Mouse (Mus musculus) lung, postnatal 0 days (tissue): ENCODE results near the gene Vwce. TPM values are rescaled to one million over a fixed set of nuclear protein-coding genes. Genes with fewer than 3 reads are reported as not detected.
A peak's percentile ranks its signal among the peaks of the same experiment; 100 is the strongest.

Source experiments
- ATAC-seq: fragments of 200-750 bp; cut with Nextera tagmentation; 2 replicates; pipeline ENCODE4 v1.8.0; 2017; ENCODE audit warnings: moderate library complexity
- DNase-seq: peaks from one replicate; pipeline ENCODE4 v3.0.0-alpha.2; 2016; ENCODE audit warnings: low spot score
- H3K27ac ChIP-seq: fragments of 300-500 bp; sonication (generic); 2 replicates; pipeline ENCODE4 v1.5.1; 2014; ENCODE audit warnings: antibody characterized with exemption, mild to moderate bottlenecking, low read length, mixed read lengths
- H3K27me3 ChIP-seq: fragments of 300-500 bp; sonication (generic); replicated peaks from 2 replicates; pipeline ENCODE4 v1.6.1; 2014; ENCODE audit warnings: low read length, mixed read lengths; ENCODE audit not compliant: insufficient read depth
- H3K36me3 ChIP-seq: fragments of 300-500 bp; sonication (generic); 2 replicates; pipeline ENCODE4 v1.6.1; 2014; ENCODE audit warnings: low read length, mixed read lengths; ENCODE audit not compliant: insufficient read depth
- H3K4me1 ChIP-seq: fragments of 300-500 bp; sonication (generic); 2 replicates; pipeline ENCODE4 v1.6.1; 2014; ENCODE audit warnings: antibody characterized with exemption, low read depth, low read length, mixed read lengths; ENCODE audit not compliant: insufficient read depth
- H3K4me2 ChIP-seq: fragments of 300-500 bp; sonication (generic); replicated peaks from 2 replicates; pipeline ENCODE4 v1.6.1; 2014; ENCODE audit warnings: low read depth, mild to moderate bottlenecking, low read length, moderate library complexity, mixed read lengths
- H3K4me3 ChIP-seq: fragments of 300-500 bp; sonication (generic); 2 replicates; pipeline ENCODE4 v1.5.1; 2014; ENCODE audit warnings: low read depth, low read length
- H3K9ac ChIP-seq: fragments of 300-500 bp; sonication (generic); replicated peaks from 2 replicates; pipeline ENCODE4 v1.6.1; 2014; ENCODE audit warnings: low read depth, mild to moderate bottlenecking
- H3K9me3 ChIP-seq: fragments of 300-500 bp; sonication (generic); 2 replicates; pipeline ENCODE4 v1.6.1; 2016; ENCODE audit warnings: low read length, mixed read lengths
- CTCF ChIP-seq: IDR thresholded peaks from 2 replicates; pipeline ENCODE4 v1.5.1; 2016; ENCODE audit warnings: antibody characterized with exemption, mild to moderate bottlenecking
- EP300 ChIP-seq: IDR thresholded peaks from 2 replicates; pipeline ENCODE4 v1.6.1; 2016; ENCODE audit warnings: antibody characterized with exemption, mild to moderate bottlenecking, control low read depth
- WGBS: fragments of 180-500 bp; shearing (Covaris S2); extraction: QIAGEN DNeasy Blood & Tissue Kit; methylation state at CpG from one replicate; pipeline ENCODE4 v1.1.7; 2014; 5-methylcytosine and 5-hydroxymethylcytosine counted together
- polyA plus RNA-seq: library from polyadenylated mRNA; unstranded; fragments of >200 nt; fragmentation: Nextera tagmentation; extraction: Ambion mirVana; gene quantifications from 2 replicates; pipeline ENCODE4 v1.2.1, GENCODE M21; 2015

Vwce gene
- polyA plus RNA-seq, 1 experiment from 2014 or later: not detected

DNA sequence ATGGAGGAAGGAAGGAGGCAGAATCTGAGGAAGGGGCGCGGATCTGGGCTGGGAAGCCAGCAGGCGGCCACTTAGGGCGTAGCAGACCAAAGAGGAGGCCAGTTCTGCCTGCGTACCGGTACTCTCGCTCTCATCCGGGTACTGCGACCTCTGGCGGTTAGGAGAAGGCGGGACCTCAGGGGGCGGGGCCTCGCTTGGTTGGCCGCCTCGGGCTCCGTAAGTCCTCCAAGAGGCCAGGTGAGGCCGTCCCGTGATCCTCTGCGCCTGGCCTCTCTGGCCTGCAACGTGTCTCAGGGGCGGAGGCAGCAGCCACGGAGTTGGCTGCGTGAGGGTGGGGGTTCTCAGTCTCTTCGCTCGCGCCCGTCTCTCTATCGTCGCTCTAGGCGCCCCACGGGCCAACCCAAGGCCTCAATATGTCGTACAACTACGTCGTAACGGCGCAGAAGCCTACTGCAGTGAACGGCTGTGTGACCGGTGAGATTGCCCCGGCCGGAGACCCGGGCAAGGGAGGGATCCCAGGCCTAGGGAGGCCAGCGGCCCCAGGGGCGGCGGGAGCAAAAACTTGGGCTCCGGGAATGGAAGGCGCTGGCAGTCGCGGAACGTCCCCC is 28.6 kb upstream of the Vwce start, which contains the start of the genes Ddb1 and Tkfc:
Gene Ddb1 (plus strand): TSS at position 35 of the 608 bp plus-strand sequence.
Gene Tkfc (minus strand): TSS at position 362 of the 608 bp plus-strand sequence.
- WGBS: under 1% methylated on average over 46 of the region's 49 CpGs
- Histone ChIP-seq H3K4me3 (peak within 1 kb of the TSS; percentile 93), H3K36me3 (peaks cover 16% of the 10 kb centered on the region; the same call in 1 of the 2 replicates), H3K27ac (peak within 1 kb of the TSS; percentile 98), H3K4me2 (peak within 1 kb of the TSS; percentile 68), H3K27me3 (no peaks in the 10 kb centered on the region), H3K9ac (peak within 1 kb of the TSS; percentile 90), H3K4me1 (peaks cover 9% of the 10 kb centered on the region; the same call in 1 of the 2 replicates), H3K9me3 (no peaks in the 10 kb centered on the region)
- TF ChIP-seq CTCF (peak; percentile 76), EP300 (no peak)
- DNase-seq: peak; percentile 99
- peak; percentile 97 for ATAC-seq

DNA sequence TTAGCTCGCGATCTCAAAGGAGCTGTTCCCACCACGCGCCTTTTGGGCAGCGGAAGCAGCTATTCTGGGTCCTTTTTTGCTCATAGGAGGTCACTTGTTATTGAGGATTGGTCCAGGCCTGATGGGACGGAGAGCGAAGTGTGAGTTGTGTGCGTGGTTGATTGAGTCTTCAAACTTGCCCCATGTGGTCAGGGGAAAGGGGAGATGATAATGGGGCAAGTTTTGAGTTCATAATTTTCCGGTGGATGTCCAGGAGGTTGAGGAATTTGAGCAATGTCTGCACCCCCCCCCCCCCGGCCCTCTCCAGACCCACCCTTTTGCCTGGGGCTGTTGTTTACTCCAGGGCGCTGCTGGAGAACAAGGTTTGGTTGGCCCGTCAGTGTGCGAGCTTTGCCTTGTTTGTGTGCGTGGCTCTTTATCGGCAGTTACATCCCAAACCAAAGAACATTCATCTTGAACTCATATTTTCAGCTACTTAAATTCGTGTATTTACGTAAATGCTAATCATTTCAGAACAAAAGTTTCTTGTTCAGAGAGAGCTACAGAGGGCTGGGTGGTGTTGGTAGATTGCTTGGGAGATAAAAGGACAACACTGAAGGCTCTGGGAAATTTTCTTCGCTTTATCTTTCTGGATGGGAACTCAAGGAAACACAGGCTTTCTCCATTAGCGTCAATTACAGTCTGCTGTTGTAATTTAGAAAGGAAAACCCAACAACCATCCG is 28.0 kb upstream of the Vwce start:
- no peaks in the 10 kb centered on the region for H3K9me3 ChIP-seq
- no peaks in the 10 kb centered on the region for H3K27me3 ChIP-seq
- ATAC-seq (peak; percentile 42), DNase-seq (peak; percentile 65)
- H3K9ac ChIP-seq: peak overlapping the region; percentile 90
- peaks cover 9% of the 10 kb centered on the region; the same call in 1 of the 2 replicates for H3K4me1 ChIP-seq
- peaks cover 22% of the 10 kb centered on the region; the same call in 1 of the 2 replicates for H3K36me3 ChIP-seq
- TF ChIP-seq CTCF (no peak), EP300 (no peak)
- WGBS: 3% methylated on average over 20 of the region's 20 CpGs
- peak overlapping the region; percentile 98 for H3K27ac ChIP-seq
- peak overlapping the region; percentile 68 for H3K4me2 ChIP-seq
- H3K4me3 ChIP-seq: peak overlapping the region; percentile 93

DNA sequence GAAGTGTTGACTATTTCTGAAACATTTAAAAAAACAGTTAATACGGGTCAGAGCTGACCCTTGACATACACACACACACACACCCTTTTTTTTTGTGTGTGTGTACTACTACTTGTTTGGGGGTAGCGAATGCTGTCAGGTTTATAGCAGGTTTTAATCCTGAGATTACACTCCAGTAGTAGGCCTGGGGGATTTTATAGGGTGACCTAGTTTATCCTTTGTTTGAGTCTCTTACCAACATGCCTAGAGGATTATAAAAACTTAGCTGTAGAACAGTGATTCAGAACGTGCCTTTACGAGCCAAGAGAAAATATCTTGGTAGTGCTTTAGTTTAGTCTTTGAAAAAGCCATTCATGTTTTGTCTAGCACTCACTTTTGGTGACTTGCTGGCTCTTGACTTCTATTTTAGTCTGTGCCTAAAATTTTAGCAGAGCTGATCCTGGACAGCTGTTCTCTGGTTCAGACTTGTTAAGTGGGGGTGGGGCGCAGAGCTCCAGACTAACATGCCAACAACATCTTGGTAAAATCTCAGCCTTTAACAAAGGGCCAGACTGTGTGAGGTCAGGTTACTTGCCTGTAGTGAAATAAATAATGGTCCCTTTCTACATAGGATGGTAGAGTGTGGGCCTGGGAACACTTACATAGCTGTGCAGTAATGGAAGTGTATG is 25.3 kb upstream of the Vwce start:
- DNase-seq (peak; percentile 12), ATAC-seq (no peak)
- H3K9ac ChIP-seq: no peak overlapping the region
- 72% methylated on average over 5 of the region's 5 CpGs for WGBS
- H3K4me1 ChIP-seq: peaks cover 5% of the 10 kb centered on the region; the same call in 1 of the 2 replicates
- TF ChIP-seq EP300 (no peak), CTCF (no peak)
- H3K27ac ChIP-seq: no peak overlapping the region
- H3K27me3 ChIP-seq: no peaks in the 10 kb centered on the region
- H3K4me2 ChIP-seq: no peak overlapping the region
- H3K9me3 ChIP-seq: no peaks in the 10 kb centered on the region
- no peak overlapping the region for H3K4me3 ChIP-seq
- peaks cover 43% of the 10 kb centered on the region; the same call in 1 of the 2 replicates for H3K36me3 ChIP-seq

DNA sequence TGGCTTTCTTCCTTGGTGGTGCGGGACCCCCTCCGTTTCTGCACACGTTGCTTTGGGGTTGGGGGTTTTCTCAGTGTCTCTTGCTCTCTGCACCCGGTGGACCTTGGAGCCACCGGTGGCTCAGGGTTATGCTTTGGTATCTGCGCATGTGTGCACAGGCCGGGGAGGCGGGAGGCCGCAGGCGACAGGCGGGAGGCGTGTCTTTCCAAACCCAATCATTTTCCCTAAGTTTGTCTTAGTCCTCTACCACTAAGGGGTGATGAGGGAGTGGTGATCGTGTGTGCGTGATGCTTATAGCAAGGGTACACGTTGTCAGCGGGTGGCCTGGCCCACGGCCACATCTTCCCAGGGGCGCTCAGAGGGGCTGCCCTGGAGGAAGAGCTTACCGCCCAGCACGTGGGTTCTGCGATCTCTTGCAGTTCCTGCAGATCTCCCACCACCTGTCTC is 882 bp downstream of the Vwce start:
- Histone ChIP-seq H3K36me3 (0 out of 2 replicates have a peak, but pooled peaks cover 2% of the 10 kb centered on the region), H3K27me3 (no peaks in the 10 kb centered on the region), H3K9me3 (no peaks in the 10 kb centered on the region), H3K4me1 (peaks cover 12% of the 10 kb centered on the region), H3K27ac (no peak overlapping the region), H3K4me2 (peak overlapping the region; percentile 74), H3K9ac (no peak overlapping the region), H3K4me3 (peak overlapping the region; percentile 29; the same call in 1 of the 2 replicates)
- DNase-seq: peak; percentile 67
- TF ChIP-seq EP300 (no peak), CTCF (no peak)
- ATAC-seq: peak; percentile 64
- 3% methylated on average over 21 of the region's 21 CpGs for WGBS

DNA sequence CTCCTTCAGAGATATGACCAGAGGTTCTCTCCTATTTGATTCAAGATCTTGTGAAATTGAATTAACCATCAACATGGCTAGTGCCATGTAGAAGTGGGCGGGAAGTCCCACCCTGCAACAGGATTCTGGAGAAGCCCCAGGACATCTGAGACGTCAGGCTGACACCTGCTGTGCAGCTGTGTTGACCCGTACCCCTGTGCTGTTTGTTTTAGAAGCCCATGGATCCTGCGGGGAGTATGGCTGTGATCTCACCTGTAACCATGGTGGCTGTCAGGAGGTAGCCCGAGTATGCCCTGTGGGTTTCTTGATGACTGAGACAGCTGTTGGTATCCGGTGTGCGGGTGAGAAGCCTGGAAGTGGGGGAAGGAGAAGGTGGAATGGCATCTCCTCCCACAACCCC is 3.8 kb downstream of the Vwce start:
- Histone ChIP-seq H3K4me2 (no peak overlapping the region), H3K27ac (no peak overlapping the region), H3K36me3 (no peaks in the 10 kb centered on the region), H3K9ac (no peak overlapping the region), H3K4me3 (no peak overlapping the region), H3K27me3 (no peaks in the 10 kb centered on the region), H3K9me3 (no peaks in the 10 kb centered on the region), H3K4me1 (peaks cover 12% of the 10 kb centered on the region)
- TF ChIP-seq EP300 (no peak), CTCF (no peak)
- 46% methylated on average over 7 of the region's 7 CpGs for WGBS
- DNase-seq: no peak
- no peak for ATAC-seq

DNA sequence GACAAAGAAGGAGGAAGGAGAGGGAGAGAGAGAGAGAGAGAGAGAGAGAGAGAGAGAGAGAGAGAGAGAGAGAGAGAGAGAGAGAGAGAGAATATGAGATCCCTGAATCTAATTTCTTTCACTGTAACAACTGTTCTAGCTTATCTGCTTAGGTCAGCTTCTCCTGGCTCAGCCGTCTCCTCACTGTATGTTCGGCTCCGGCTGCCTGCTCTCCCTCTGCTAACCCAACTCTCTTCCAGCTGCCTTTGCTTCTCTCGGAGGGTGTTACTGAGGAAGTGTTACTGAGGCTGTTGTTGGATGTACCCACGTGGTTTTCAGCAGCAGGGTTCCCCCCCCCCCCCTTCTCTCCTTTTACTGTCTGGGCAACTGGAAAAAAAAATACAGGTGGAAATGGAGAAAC is 6.1 kb downstream of the Vwce start:
- DNase-seq (peak; percentile 15), ATAC-seq (no peak)
- no peaks in the 10 kb centered on the region for H3K9me3 ChIP-seq
- TF ChIP-seq EP300: no peak
- no peak for TF ChIP-seq CTCF
- peaks cover under 1% of the 10 kb centered on the region; the same call in 1 of the 2 replicates for H3K4me1 ChIP-seq
- H3K9ac ChIP-seq: no peak overlapping the region
- no peaks in the 10 kb centered on the region for H3K36me3 ChIP-seq
- no peak overlapping the region for H3K27ac ChIP-seq
- no peaks in the 10 kb centered on the region for H3K27me3 ChIP-seq
- 8% methylated on average over 5 of the region's 5 CpGs for WGBS
- no peak overlapping the region for H3K4me2 ChIP-seq
- H3K4me3 ChIP-seq: no peak overlapping the region
